8 mouse cellular contexts compared by ENCODE assay signal in genomic region chr2:30783346-30783745, GRCm38 (mm10). TPM values are rescaled to one million over a fixed set of nuclear protein-coding genes. Genes with fewer than 3 reads are reported as not detected.
DNase-seq lines count a peak whose midpoint lies in the region; ATAC-seq and TF ChIP-seq lines count a peak whose summit lies in the region.

No protein-coding gene starts in this region.

- ATAC-seq in CD4-positive, CD25-positive, alpha-beta regulatory T cell, adult 4 months = no peak
- peak; percentile 26 for ATAC-seq in stomach, embryonic 16.5 days (ENCODE audit: insufficient read depth, low FRiP score)

- peaks cover 81% of the 10 kb centered on the region for H3K4me1 ChIP-seq in embryonic facial prominence, embryonic 10.5 days
- peaks cover 2% of the 10 kb centered on the region for H3K4me1 ChIP-seq in heart, adult 2 months (ENCODE audit: control insufficient read depth, insufficient read depth, low read length)
- peaks cover 21% of the 10 kb centered on the region for H3K4me1 ChIP-seq in stomach, embryonic 16.5 days (ENCODE audit: control insufficient read depth, insufficient read depth, low read length)

- H3K27ac ChIP-seq in embryonic facial prominence, embryonic 10.5 days (replicated peaks) = peak overlapping the region; percentile 90
- peak overlapping the region; percentile 67 for H3K27ac ChIP-seq in heart, adult 2 months
- H3K27ac ChIP-seq in stomach, embryonic 16.5 days (ENCODE audit: low read length) = peak overlapping the region; percentile 87

- 0 out of 2 replicates have a peak, but pooled peaks cover 5% of the 10 kb centered on the region for H3K27me3 ChIP-seq in embryonic facial prominence, embryonic 10.5 days (replicated peaks; ENCODE audit: low read depth, poor library complexity, severe bottlenecking)
- no peaks in the 10 kb centered on the region for H3K27me3 ChIP-seq in heart, adult 2 months (ENCODE audit: control insufficient read depth, insufficient read depth, low read length)
- no peaks in the 10 kb centered on the region for H3K27me3 ChIP-seq in stomach, embryonic 16.5 days (ENCODE audit: control insufficient read depth, insufficient read depth, low read length)

- TF ChIP-seq CTCF in heart, adult 2 months (IDR thresholded peaks at IDR 0.05) = no peak

- under 1% methylated on average over 13 of the region's 13 CpGs for WGBS in embryonic facial prominence, embryonic 10.5 days
- 1% methylated on average over 13 of the region's 13 CpGs for WGBS in heart, adult 2 months
- WGBS in stomach, embryonic 16.5 days = under 1% methylated on average over 13 of the region's 13 CpGs

- TF ChIP-seq POLR2A in heart, adult 2 months (IDR thresholded peaks at IDR 0.05; ENCODE audit: insufficient read depth, low read depth, low read length) = no peak

- H3K9ac ChIP-seq in heart, adult 2 months (ENCODE audit: low read depth, low read length) = peak overlapping the region; percentile 44
- peak overlapping the region; percentile 73 for H3K9ac ChIP-seq in stomach, embryonic 16.5 days (ENCODE audit: low read length)

- H3K4me2 ChIP-seq in stomach, embryonic 16.5 days (ENCODE audit: low read depth, low read length) = peak overlapping the region; percentile 62

- H3K36me3 ChIP-seq in embryonic facial prominence, embryonic 10.5 days (replicated peaks) = no peaks in the 10 kb centered on the region
- no peaks in the 10 kb centered on the region for H3K36me3 ChIP-seq in heart, adult 2 months (ENCODE audit: control insufficient read depth, insufficient read depth, low read length)
- H3K36me3 ChIP-seq in stomach, embryonic 16.5 days (ENCODE audit: control insufficient read depth, insufficient read depth, low read length) = no peaks in the 10 kb centered on the region

- DNase-seq in CD4-positive, CD25-positive, alpha-beta regulatory T cell, adult 2 months (ENCODE audit: low read depth, low spot score) = peak; percentile 56
- peak; percentile 83 for DNase-seq in embryonic facial prominence, embryonic 10.5 days (ENCODE audit: low spot score)
- peak; percentile 77 to 81 for DNase-seq in heart, adult 2 months
- DNase-seq in kidney, adult 18-20 months = peak; percentile 78
- peak; percentile 68 for DNase-seq in left cerebral cortex, postnatal 4 days
- DNase-seq in mesoderm, embryonic 11.5 days (ENCODE audit: low read depth, low spot score) = peak; percentile 79

- H3K79me2 ChIP-seq in heart, adult 2 months (replicated peaks; ENCODE audit: control insufficient read depth, insufficient read depth, low read length) = no peaks in the 10 kb centered on the region

- peak overlapping the region; percentile 53 for H3K4me3 ChIP-seq in embryonic facial prominence, embryonic 10.5 days
- H3K4me3 ChIP-seq in heart, adult 2 months = peak overlapping the region; percentile 28
- H3K4me3 ChIP-seq in stomach, embryonic 16.5 days (replicated peaks; ENCODE audit: low read length) = peak overlapping the region; percentile 32

- no peak for TF ChIP-seq EP300 in heart, adult 2 months (IDR thresholded peaks at IDR 0.05; ENCODE audit: insufficient read depth, low read depth, low read length)

- H3K9me3 ChIP-seq in embryonic facial prominence, embryonic 10.5 days = no peaks in the 10 kb centered on the region
- H3K9me3 ChIP-seq in stomach, embryonic 16.5 days (replicated peaks; ENCODE audit: control insufficient read depth, low read length) = no peaks in the 10 kb centered on the region

- intact Hi-C loops in heart, adult 2 months (cut with DNase I) = no loop called here
- intact Hi-C loops in left cerebral cortex, postnatal 4 days (cut with DNase I) = no loop called here

RNA-seq across cellular contexts. Expression of gene 1700001O22Rik, which starts 20.1 kb away (rescaled TPM):
- under 1 TPM in 1 of 2 experiments, not detected in 1; 0.62 TPM for polyA plus RNA-seq in CD4-positive, CD25-positive, alpha-beta regulatory T cell, adult 4 months (2017; shearing (Covaris generic))
- polyA plus RNA-seq in embryonic facial prominence, embryonic 10.5 days (2016; fragmentation: Nextera tagmentation; extraction: Ambion mirVana) = 2.4 and 3.1 TPM in 2 replicates
- total RNA-seq in heart, adult 2 months (2021) = 1 to 10 TPM in 1 of 2 experiments, under 1 TPM in 1; 0.52 to 1.3 TPM
- 0.73 and 1.1 TPM in 2 replicates for polyA plus RNA-seq in heart, adult 2 months (2012; rRNA removed)
- total RNA-seq in left cerebral cortex, postnatal 4 days (2021) = 1 to 10 TPM; 2.1 to 2.5 TPM
- 1.5 and 1.7 TPM in 2 replicates for polyA plus RNA-seq in stomach, embryonic 16.5 days (2015; fragmentation: Nextera tagmentation; extraction: Ambion mirVana)

RNA-seq across cellular contexts. Expression of gene Ntmt1, which starts 24.3 kb away (rescaled TPM):
- polyA plus RNA-seq in CD4-positive, CD25-positive, alpha-beta regulatory T cell, adult 4 months (2017; shearing (Covaris generic)) = 10 to 100 TPM; 30.5 to 44.9 TPM
- polyA plus RNA-seq in embryonic facial prominence, embryonic 10.5 days (2016; fragmentation: Nextera tagmentation; extraction: Ambion mirVana) = 134 and 135 TPM in 2 replicates
- total RNA-seq in heart, adult 2 months (2021) = 10 to 100 TPM; 22.0 to 27.3 TPM
- 27.4 and 30.2 TPM in 2 replicates for polyA plus RNA-seq in heart, adult 2 months (2012; rRNA removed)
- 10 to 100 TPM; 55.6 to 58.9 TPM for total RNA-seq in left cerebral cortex, postnatal 4 days (2021)
- 71.5 and 80.0 TPM in 2 replicates for polyA plus RNA-seq in stomach, embryonic 16.5 days (2015; fragmentation: Nextera tagmentation; extraction: Ambion mirVana)

RNA-seq across cellular contexts. Expression of gene Asb6, which starts 46.8 kb away (rescaled TPM):
- polyA plus RNA-seq in CD4-positive, CD25-positive, alpha-beta regulatory T cell, adult 4 months (2017; shearing (Covaris generic)) = 10 to 100 TPM; 33.1 to 65.6 TPM
- 53.9 and 56.0 TPM in 2 replicates for polyA plus RNA-seq in embryonic facial prominence, embryonic 10.5 days (2016; fragmentation: Nextera tagmentation; extraction: Ambion mirVana)
- total RNA-seq in heart, adult 2 months (2021) = 1 to 10 TPM; 7.8 to 8.1 TPM
- polyA plus RNA-seq in heart, adult 2 months (2012; rRNA removed) = 12.8 and 13.6 TPM in 2 replicates
- 10 to 100 TPM; 29.2 to 33.2 TPM for total RNA-seq in left cerebral cortex, postnatal 4 days (2021)
- 28.0 and 30.0 TPM in 2 replicates for polyA plus RNA-seq in stomach, embryonic 16.5 days (2015; fragmentation: Nextera tagmentation; extraction: Ambion mirVana)

RNA-seq across cellular contexts. Expression of gene Prrx2, which starts 51.4 kb away (rescaled TPM):
- not detected for polyA plus RNA-seq in CD4-positive, CD25-positive, alpha-beta regulatory T cell, adult 4 months (2017; shearing (Covaris generic))
- 87.6 and 94.6 TPM in 2 replicates for polyA plus RNA-seq in embryonic facial prominence, embryonic 10.5 days (2016; fragmentation: Nextera tagmentation; extraction: Ambion mirVana)
- under 1 TPM; 0.75 to 0.84 TPM for total RNA-seq in heart, adult 2 months (2021)
- polyA plus RNA-seq in heart, adult 2 months (2012; rRNA removed) = 1.6 and 2.4 TPM in 2 replicates
- 1 to 10 TPM; 2.5 to 3.7 TPM for total RNA-seq in left cerebral cortex, postnatal 4 days (2021)
- 3.5 and 3.9 TPM in 2 replicates for polyA plus RNA-seq in stomach, embryonic 16.5 days (2015; fragmentation: Nextera tagmentation; extraction: Ambion mirVana)
